Mouse (Mus musculus) c-Kit-positive CD71-positive TER-119-negative erythroid progenitor cells, embryonic 14.5 days (primary cell): ENCODE results near the gene Pnmal2.
"Not testable (repeated sequence)": the region's sequence is repeated elsewhere in the genome, so short reads cannot be mapped to it uniquely, and the experiment has no call there.

ENCODE experiments used
- DNase-seq: peaks from one replicate; pipeline ENCODE4 v3.0.0-alpha.2; 2013; ENCODE audit warnings: low read depth

The Pnmal2 gene

DNA sequence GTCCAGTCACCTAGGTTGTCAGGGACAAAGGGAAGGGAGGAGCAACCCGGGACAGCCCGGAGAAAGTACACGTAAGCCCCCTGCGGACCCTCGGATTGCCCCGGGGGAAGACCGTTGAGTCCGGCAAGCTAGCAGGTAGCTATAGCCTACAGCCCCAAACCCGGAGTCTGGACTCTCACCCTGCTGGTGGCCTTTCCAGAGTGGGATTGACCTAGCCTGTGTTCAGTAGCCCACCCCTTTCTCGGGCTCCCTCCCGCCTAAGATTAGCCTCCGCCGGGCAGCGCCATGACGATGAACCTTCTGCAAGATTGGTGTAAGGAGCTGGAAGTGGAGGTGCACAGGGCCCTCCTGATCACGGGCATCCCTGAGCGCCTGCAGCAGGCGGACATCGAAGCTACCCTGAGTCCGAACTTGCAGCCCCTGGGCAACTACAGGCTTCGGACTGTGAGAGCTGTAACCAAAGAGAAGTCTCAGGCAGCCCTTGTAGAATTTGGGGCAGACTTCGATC lies 380 bp downstream of the Pnmal2 start:
- no peak for DNase-seq

- DNase-seq: no peak
Measured at GRCm38 (mm10) chr7:16945419-16945818, 937 bp downstream of the Pnmal2 start.

- DNase-seq: no peak
Measured at GRCm38 (mm10) chr7:16946441-16947348, 2.2 kb downstream of the Pnmal2 start.

DNA sequence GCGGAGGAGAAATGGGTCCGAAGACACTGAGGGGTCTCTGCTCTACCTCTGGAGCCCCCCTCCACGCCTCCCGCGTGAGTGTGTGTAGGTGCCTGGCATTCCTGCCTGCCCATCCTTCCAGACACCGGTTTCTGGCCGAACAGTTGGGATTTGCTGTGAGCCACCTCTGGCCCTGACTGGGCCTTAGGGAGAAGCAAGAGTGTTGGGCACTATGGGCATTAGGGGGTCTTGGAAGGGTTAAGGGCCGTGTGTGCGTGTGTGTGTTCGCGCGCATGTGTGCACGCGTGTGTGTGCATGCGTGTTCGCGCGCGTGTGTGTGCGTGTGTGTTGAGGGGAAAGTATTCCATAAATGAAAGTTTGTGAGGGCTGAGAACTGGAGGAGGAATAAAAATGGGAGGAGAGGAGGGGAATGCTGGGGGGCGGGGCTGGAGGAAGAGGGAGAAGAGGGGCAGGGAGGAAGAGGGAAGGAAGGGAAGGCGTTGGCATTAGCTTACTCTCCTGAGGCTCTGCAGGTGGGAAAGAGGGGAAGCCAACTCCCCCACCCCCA lies 2.9 kb downstream of the Pnmal2 start:
- no peak for DNase-seq

DNA sequence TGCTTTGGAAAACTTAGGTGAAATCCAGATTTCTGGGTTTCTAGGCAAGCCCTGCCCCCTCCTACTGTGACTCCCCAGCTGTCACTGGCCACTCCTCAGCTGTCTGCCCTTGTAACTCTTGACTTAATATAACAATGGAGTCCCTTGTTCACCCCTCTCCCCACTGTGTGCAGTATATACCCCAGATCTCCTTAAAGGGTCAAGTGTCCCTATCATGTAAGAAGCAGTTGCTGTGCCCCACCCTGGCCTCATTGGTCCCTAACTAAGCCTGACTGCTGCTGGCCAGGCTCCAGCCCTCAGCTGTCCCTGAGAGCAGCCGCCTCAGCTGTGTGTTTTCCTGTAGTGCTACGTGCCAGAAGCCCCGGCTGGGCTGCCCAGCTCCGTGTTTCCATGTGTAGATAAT lies 3.5 kb downstream of the Pnmal2 start:
- no peak for DNase-seq

DNA sequence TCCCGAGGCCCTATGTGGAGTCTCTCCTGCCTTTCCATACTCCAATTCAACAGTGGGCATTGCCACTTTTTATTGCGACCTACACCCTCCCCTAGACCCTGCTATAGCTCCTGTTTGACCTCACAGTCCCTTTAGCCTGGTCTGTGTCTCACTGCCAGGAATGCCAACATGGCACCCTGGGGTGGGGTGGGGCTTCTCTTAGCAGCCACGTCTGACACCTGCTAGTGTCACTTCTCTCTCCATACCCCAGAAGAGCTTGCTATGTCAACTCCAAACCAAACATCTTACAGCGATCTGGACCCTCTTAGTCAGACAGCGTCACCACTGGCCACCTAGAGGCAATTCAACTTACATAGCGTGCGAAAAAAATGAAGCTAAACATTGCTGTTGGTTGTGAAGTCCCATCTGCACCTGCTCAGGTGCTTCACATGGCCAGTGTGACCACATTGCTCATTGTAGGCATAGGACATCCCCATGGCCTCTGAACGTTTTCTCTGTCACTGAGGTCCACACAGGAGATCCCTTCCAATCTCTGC lies 4.5 kb downstream of the Pnmal2 start:
- DNase-seq: no peak

- no peak for DNase-seq
Measured at GRCm38 (mm10) chr7:16949908-16950841, 5.7 kb downstream of the Pnmal2 start.

DNA sequence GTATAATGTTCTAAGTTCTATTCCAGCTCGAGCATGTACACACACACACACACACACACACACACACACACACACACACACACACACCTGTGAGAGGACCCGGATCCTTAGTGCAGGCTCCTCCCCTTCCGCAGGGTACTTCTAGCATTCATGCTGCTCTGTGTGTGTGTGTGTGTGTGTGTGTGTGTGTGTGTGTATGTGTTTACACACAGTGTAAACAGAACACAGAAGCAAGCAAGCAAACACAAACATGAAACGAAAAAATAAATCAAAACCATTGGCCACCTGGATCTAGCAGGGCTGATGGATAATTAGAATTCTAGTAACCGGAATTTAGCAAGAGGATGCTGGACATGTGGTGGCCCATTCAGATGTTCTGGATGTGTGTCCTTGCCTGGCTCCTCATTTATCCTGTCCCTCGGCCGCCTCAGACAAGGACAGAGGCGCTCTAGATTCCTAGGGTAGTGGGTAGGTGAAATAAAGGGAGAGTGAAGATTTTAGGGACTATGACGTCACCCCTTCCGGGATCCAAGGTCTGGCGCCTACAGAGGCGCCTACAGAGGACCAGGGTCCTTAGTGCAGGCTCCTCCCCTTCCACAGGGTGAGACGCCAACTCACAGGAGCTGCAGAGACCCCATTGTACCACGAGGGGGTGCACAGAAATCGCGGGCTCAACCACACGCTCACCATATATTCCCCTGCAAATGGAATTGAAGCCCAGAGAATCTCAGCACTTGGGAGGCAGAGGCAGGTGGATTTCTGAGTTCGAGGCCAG lies 6.6 kb downstream of the Pnmal2 start:
- DNase-seq: peak; percentile 51

DNA sequence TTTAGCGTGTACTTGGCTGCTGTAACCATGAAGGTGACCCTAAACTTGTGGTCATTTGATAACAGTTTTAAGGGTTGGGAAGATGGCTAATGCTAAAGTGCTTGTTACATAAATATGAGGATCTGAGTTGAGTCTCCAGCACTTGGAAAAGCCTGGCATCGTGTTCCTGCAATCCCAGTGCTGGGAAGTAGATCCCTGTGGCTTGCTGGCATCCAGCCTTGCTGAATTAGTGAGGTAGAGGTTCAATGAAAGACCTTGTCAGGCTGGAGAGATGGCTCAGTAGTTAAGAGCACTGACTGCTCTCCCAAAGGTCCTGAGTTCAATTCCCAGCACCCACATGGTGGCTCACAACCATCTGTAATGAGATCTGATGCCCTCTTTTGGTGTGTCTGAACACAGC lies 9.3 kb downstream of the Pnmal2 start:
- DNase-seq: not testable (repeated sequence)

DNA sequence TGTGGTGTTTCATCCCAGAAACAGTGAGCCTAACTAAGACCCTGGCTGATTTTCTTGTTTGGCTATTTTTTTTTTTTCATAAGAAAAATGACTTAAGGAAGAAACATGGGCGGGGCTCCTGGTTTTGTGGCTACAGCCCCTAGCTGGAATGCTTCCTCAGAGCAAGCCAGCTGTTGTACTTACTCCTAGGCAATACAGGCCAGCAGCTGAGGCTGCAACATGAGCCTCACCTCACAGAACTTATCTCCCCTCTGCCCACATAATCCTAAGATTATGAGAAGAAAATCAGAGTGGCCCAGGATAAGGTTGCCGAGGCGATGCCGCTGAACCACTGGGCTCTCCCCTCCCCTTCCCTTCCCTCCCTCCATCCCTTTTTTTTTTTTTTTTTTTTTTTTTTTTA lies 11.2 kb downstream of the Pnmal2 start:
- DNase-seq: no peak

DNA sequence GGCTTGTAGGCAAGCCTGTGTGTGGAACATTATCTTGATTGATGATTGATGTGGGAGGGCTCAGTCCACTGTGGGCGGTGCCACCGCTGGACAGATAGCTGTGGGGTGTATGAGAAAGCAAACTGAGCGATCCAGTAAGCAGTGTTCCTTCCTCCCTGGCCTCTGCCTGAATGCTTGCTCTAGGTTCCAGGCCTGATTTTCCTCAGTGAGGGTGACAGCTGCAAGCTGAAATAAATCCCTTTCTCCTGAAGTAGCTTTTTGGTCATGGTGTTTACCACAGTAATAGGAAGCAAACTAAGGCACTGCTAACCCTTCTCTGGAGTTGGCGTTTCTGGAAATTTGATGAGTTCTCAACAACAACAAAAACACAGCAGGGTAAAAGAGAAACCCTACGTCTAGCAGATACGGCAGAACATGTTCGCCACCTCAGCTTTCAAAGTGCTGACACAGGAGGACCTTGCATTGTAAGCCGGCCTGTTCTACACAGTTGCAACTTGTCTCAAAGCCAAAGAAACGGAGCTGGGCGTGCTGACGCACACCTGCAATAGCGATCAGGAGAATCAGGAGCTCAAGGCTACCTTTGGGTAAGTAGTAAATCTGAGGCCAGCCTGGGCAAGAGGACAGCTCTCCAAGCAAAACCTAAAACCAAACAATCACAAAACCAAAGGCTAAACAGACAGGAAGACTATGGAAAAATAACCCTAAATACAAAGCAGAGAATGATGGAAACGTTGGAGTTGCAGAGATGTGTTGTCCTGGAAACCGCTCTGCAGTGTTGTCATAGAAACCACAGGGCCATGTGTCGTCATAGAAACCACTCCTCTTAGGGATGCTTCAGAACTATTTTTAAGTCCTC lies 12.2 kb downstream of the Pnmal2 start:
- DNase-seq: no peak

- DNase-seq: no peak
Measured at GRCm38 (mm10) chr7:16959539-16960187, 15.2 kb downstream of the Pnmal2 start, which contains the start of gene Pnmal1. Pnmal1 (plus strand) TSS chr7:16959679.

DNA sequence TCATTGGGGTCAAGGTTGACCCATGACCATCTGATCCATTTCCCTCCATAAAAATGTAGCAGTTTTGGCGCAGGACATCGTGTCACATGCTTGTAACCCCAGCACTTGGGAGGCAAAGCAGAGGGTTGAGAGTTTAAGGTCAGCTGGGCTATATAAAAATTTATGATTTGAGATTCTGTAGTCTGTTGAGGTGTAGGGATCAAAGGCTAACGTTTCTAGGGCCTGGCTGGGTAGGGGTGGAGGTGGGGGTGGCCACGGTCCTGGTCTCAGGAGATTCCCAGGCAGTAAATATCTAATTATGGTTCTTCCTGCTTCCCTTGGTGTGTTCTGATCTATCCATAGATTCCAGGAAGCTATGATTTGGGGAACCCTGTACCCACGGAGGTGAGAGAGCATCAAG lies 17.2 kb downstream of the Pnmal2 start:
- DNase-seq: no peak

GRCm38 (mm10) chr7:16968414-16968813 lies 23.9 kb downstream of the Pnmal2 start:
- no peak for DNase-seq

- DNase-seq: no peak
Measured at GRCm38 (mm10) chr7:16971160-16971559, 26.7 kb downstream of the Pnmal2 start.

DNA sequence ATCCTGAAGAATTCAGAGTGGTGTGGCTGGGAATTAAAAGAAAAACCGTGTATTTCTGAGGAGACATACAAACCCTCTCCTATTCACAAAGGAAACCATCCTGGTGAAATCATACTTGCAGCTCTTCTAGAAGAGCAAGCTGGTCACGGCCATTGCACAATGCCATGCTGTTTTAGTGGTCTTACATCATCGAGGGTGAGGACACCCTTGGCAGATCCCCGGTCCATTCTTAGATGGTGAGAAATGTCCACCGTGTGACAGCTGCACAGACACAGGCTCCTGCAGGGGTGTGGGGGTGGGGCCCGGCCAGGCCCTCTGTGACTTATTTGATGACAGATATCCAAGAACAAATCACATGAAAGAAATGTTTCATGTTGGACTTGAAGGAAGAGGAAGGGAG lies 29.5 kb downstream of the Pnmal2 start:
- DNase-seq: no peak

DNA sequence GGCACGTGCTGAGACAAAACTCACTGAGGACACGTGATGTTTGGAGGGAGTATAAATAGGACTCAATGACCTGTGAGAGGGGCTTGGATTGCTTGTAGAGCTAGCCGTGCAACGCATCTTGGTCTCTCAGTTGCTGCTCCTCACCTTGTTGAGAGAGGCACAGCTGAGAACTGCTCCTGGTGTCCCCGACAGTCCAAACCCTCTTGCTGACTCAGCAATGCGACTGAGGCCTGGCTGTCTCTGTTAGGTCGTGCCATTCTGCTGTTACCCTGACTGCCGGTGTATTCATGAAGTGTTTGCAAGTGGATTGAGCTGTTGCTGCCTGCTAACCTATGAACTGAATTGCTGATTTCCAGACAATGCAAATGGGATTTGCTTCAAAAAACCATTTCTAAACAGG lies 31.8 kb downstream of the Pnmal2 start:
- DNase-seq: no peak

- DNase-seq: no peak
Measured at GRCm38 (mm10) chr7:16978173-16978572, 33.7 kb downstream of the Pnmal2 start.

- DNase-seq: no peak
Measured at GRCm38 (mm10) chr7:16978593-16978992, 34.1 kb downstream of the Pnmal2 start.

GRCm38 (mm10) chr7:16980348-16980747 lies 35.9 kb downstream of the Pnmal2 start:
- no peak for DNase-seq
